In genomic region chr17:49515141-49515540, GRCm38 (mm10) we compare ENCODE assay signal across 17 mouse cellular contexts. TPM values are rescaled to one million over a fixed set of nuclear protein-coding genes. Genes with fewer than 3 reads are reported as not detected.
"Had no signal": no experiment of that assay in that cellular context is flagged by ENCODE, and none has a peak within 500 bp of the region (broad histone marks: within the 10 kb centered on the region; RNA-seq: fewer than 3 reads in every experiment).

No protein-coding gene starts in this region.

- H3K4me1 ChIP-seq: liver, embryonic 15.5 days had no signal

- H3K27ac ChIP-seq: kidney, postnatal 0 days; left cerebral cortex, adult 2 months; limb, embryonic 12.5 days; limb, embryonic 15.5 days; liver, embryonic 15.5 days had no signal

- H3K27me3 ChIP-seq: limb, embryonic 12.5 days; limb, embryonic 15.5 days; liver, embryonic 15.5 days; lung, embryonic 15.5 days had no signal

- H3K9ac ChIP-seq: limb, embryonic 12.5 days; limb, embryonic 15.5 days; liver, embryonic 15.5 days; lung, embryonic 15.5 days had no signal

- H3K4me2 ChIP-seq: limb, embryonic 12.5 days; limb, embryonic 15.5 days; liver, embryonic 11.5 days; liver, embryonic 15.5 days; midbrain, embryonic 11.5 days had no signal

- H3K9me3 ChIP-seq: limb, embryonic 12.5 days; limb, embryonic 15.5 days; liver, embryonic 15.5 days; lung, embryonic 15.5 days had no signal

- H3K4me3 ChIP-seq: left cerebral cortex, adult 2 months; limb, embryonic 12.5 days; limb, embryonic 15.5 days; liver, embryonic 15.5 days; lung, embryonic 15.5 days had no signal

- DNase-seq: kidney, postnatal 36 days; layer of hippocampus, postnatal 36 days; lung, adult 18-20 months; lung, postnatal 14 days; midbrain, embryonic 14.5 days; thymus, adult 18-20 months; thymus, postnatal 36 days had no signal

- H3K36me3 ChIP-seq: liver, embryonic 15.5 days; lung, embryonic 15.5 days had no signal

RNA-seq across cellular contexts. Expression of gene Daam2, which starts 49.0 kb away (rescaled TPM):
- total RNA-seq: megakaryocyte progenitor cell, adult 5-6 weeks; megakaryocyte-erythroid progenitor cell, adult 5-6 weeks had no signal
